Mouse (Mus musculus): ENCODE measurements at regions not wholly inside any gene's neighbourhood (a gene's known extent, or its start where the extent isn't known, plus 50 kb on each side); places are given as distances from the start of the nearest gene placed in this dataset.

DNA sequence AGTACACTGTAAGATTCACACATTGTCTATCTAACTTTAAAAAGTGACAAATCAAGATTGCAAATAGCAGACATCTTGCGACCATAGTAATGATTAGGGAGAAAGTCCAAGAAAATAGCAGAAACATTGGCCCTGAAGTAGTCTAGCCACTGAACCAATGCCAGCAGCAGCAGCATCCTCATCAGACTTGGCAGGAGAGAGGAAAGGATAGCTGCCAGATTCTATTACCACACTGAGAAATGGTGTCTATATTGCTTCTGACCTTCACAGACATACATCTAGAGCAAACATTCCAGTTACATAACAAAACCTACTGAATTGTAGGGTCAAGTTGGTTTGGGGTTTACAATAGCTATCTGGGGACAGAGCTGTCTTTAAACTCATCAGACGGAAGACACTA lies 127.2 kb upstream of the Abcb5 start:
- TF ChIP-seq EP300 (IDR thresholded peaks at IDR 0.05; ENCODE audit: insufficient read depth, low read depth, low read length) = no peak
- no peak for TF ChIP-seq POLR2A (IDR thresholded peaks at IDR 0.05; ENCODE audit: insufficient read depth, low read length)

Measured in ES-Bruce4 (cell line).